Mouse (Mus musculus) retina, postnatal 1 day (tissue): ENCODE results near the gene Mier2.

Source experiments
- DNase-seq: peaks from one replicate; pipeline ENCODE4 v3.0.0-alpha.2; 2012

Mier2 gene

DNA sequence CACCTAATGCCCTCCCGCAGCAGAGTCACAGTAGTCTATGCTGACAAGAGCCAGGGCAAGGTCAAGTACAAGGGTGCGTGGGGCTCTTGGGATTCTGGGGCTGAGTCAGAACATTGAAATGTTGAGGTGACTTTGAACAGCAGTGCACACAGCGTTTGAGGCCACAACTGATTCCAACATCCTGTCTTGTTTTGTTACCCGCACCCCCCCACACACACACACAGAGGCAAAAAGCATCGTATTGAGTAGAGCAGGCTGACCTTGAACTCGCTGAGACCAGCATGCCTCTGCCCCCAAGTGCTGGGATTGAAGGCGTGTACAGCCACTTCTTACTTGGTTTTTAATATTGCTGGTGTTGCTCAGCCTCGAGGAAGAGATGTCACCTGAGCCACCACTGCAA, 19.4 kb upstream of the Mier2 start:
- no peak for DNase-seq

DNA sequence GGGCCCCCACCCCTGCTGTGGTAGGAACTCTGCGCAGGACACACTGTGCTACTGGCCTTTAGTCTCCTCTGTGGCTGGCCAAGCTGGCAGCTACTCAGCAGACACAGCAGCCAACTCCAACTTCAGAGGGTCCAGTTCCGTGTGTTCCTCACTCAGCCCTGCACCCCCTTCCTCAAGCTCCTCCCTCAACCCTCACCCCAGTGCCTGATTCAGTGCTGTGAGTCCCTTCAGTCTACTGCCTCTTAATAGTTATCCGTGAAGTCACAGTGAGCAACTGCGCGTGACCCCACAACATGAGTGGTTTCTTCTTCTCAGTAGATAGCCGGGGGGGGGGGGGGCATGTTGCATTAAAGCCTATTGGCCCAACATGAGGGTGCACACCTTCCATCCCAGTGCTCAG, 18.6 kb upstream of the Mier2 start:
- no peak for DNase-seq

DNA sequence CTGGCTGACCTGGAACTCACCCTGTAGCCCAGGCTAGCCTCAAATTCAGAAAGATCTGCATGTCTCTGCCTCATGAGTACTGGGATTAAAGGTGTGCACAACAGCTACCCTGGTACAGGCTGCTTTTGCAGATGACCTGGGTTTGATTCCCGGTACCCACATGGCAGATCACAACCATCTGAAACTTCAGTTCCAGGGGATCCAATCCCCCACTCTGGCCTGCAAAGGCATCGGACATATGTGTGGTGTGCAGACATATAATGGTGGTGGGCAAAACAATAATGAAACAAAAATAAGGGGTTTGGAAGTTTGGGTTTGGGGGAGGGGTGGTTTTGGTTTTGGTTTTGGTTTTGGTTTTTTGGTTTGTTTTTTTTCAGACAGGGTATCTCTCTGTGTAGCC, 16.3 kb upstream of the Mier2 start:
- no peak for DNase-seq

DNA sequence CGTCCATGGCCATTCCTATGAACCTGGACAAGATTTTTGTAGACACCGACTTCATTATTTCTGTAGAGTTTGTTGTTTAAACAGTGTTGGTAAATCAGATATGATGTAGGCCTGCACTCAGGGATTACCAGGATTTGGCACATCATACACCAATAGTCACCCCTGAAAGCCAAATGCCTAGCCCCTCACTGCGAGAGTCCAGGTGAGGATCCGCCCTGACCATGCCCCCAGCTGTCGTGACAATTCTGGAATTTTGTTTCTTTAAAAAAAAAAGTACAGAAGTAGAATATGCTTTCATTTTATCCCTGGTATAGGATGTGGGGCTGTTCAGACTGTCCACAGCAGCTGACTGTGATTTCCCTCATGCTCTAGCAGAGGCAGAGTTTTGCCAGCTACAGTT, 14.9 kb upstream of the Mier2 start:
- DNase-seq, result no peak

DNA sequence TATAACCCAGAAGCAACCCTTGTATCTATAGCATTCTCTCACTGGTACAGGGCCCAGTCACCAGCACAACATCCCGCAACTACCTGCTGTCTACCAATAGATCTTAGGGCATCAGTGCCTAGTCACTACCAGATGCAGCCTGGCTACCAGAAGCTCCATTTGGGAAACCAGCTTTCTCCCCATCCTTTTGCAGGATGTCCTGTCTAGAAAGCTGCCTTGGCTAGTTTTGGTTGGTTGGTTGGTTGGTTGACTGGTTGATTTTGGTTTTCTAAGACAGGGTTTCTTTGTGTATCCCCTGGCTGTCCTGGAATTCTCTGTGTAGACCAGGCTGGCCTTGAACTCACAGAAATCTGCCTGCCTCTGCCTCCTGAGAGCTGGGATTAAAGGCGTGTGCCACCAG, 4.7 kb upstream of the Mier2 start:
- no peak for DNase-seq

DNA sequence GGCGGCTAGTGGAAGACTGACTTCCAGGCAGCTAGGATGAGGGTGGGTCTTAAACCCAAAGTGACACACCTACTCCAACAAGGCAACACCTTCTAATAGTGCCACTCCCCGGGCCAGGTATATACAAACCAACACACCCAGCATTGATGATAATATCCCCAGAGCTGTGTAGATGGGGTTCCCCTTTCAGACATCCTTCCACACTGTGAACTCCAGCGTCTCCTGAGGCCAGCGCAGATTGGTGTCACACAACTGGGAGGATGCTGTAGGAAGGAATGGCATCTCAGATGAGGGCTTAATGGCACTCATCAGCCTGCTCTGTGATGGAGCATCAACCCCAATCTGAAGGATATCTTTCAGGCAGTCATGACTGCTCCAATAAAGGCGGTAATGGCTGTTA, 2.5 kb upstream of the Mier2 start:
- no peak for DNase-seq

DNA sequence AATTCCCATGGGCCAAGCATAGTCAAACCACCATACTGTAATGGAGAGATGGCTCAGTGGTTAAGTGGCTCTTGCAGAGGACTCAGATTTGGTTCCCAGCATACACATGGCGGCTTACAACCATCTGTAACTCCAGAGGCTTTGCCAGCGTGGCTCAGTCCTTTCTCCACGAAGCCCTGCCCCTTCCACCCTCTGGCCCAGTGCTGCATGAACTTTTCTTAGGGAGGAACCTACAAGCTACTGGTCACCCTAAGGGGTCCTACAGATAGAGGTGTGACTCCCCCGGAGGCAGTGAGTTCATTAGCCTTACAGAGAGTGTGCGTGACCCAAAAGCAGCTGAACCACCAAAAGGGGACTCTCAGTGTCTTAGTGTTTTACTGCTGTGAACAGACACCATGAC, 2.0 kb upstream of the Mier2 start:
- no peak for DNase-seq

DNA sequence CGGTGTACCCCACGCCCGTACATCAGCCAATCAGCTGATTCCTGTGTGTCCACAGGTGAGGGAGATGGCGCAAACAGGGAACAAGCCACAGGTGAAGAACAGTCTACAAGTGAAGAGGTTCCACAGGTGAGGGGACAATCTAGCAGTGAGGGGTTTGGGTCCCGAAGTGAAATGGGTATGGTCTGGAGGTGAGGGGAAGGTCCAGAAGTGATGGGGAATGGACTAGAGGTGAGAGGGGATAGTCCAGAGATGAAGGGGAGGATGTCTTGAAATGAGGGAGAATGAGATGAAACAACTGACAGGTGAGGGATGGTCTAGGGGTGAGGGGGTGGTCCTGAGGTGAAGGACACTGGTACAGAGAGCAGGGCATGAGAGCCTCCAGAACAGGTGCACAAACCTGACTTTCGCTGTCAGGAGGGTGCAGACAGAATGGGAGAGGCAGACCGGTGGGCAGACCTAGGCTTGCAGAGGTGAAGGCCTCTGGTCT, 282 bp upstream of the Mier2 start:
- DNase-seq, result no peak

DNA sequence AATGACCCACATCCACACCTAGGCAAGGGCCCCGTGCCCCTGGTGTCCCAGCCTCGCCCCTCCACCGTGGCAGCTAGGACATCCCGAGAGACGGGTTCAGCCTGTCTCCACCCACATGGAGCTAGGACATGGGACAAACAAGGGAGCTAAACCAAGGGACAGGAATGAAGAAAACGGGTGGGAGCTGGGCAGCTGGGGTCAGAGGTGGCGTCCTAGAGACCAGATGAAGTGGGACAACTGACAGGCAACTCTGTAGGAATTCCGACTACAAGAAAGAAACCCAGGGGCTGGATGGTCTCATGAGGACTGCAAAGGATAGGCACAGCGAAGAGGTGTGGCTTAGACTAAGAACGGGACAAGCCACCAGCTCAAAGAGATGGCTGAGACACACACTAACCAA, 1.3 kb downstream of the Mier2 start:
- no peak for DNase-seq

DNA sequence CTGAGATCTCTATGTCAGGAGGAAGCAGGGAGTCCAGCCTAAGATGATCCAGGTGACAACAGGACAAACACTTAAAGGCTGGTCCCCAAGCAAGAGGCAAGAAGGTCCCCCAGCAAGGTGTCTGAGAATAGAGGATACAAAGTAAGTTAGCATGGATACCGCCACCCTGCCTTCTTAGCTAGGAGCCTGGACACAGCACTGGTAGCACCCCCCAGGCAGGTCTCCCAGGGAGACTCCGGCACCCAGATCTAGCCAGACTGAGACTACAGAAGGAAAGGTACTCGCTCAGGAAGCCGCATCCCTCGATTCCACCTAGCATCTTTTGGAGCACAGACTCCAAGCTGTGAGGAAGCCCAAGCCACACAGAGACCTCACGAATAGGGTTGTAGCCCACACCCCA, 1.8 kb downstream of the Mier2 start:
- DNase-seq, result no peak

DNA sequence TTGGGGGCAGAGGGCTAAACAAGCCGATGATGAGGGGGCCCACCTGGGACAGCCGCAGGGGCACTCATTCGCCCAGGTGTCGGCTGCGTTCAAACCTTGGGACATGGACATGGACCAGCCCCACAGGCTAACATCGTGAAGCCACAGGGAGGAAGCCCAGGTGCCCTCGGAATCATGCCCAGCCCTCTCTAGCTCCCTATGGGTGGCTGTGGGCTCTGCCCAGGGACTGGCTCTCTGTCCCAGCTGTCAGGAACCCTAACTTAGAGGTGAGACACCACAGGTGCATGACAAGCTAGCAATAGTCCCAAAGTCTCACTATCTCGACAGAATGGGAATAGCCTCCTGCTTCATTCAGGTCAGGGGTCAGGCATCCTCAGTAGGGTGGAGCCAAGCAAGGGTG, 2.5 kb downstream of the Mier2 start:
- DNase-seq, result no peak

DNA sequence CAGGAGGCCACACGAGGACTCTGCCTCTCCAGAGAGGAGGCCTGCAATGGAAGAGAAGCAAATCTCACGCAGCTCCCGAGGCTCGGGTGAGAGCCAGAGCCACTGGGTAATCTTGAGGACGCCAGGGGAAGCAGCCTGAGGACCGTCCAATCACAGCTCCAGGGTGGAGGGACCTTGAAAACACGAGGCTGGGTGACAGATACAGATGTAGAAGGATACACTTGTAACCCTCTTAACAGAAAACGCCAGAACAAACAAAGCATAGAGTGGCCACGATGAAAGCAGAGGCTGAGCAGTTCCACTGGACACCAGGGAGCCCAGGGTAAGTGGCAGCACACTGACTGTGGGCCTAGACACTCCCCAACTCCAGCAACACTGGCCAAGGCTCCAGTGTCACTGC, 4.6 kb downstream of the Mier2 start:
- DNase-seq, result no peak

DNA sequence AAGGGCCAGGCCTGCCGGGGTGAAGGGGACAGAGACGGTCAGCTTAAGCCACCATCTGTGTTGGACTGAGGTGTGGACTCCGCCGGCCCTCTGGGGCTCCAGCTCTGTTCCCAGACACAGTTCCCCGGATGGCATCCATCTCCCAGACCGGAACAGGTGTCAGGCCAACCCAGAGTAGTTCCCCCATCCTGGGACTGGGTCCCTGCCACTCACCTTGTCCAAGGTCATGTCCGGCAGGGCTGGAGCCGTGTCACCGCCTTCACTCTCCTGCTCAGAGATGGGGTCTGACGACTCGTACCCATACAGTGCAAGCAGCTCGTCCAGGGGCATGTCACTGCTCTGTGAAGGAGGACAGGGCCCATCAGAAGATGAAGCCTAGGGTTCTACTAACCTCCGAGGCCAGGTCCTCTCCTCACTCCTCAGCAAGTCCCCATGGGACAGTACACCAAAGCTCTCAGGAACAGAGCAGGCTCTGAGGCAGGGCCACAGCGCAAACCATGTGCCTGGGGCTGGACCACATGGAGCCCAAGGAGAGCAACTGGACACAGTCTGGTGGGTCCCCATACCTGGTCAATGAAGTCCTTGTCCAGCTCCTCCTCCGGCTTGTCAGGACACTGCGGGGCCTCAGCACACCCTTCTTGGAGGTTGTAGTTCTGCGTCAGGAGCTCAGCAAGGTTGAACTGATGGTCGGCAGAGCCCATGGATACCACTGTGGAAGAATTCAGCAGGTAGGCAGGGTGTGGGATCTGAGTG, 5.9 kb downstream of the Mier2 start:
- DNase-seq, result no peak

DNA sequence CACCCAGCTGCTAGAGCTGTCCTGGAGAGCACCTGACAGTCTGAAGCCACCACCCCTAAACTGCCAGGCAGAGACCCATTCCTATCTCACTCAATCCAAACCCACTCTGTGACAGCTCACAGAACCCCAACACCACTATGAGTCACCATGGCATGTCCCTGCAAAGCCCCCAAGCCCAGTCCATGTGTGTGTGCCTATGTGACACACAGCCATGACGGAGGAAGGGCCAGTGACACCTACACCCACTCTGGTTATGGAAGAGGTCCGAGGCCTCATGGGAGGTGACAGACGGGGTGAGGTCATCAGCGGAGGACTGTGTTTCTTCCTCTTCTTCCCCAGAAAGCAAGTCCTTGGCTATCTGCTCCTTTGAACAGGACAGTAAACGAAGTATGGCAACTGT, 6.5 kb downstream of the Mier2 start:
- no peak for DNase-seq

DNA sequence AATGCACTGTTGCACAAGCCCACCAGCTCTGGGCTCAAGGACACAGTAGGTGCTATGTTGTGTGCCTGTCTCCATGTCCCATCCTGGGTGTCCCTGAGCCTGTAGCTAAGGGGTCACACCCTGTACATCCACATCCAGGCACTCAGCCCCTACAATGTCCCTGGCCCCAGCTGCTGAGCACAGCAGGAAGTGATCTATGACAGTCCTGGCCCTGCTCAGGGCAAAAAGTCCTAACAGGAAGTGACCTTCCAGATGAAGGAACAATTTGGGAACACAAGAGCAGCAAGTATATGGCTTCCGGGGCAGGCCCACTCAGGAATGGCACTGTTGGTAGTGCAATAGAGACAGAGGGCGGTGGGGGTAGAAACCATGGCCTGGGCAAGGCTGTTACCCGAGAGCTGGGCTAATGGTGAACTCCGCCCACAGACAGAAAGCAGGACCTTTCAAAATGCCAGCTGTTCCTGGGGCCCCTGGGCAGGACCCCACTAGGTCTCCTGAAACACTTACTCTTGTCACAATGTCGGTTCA, 7.8 kb downstream of the Mier2 start:
- DNase-seq, result no peak

DNA sequence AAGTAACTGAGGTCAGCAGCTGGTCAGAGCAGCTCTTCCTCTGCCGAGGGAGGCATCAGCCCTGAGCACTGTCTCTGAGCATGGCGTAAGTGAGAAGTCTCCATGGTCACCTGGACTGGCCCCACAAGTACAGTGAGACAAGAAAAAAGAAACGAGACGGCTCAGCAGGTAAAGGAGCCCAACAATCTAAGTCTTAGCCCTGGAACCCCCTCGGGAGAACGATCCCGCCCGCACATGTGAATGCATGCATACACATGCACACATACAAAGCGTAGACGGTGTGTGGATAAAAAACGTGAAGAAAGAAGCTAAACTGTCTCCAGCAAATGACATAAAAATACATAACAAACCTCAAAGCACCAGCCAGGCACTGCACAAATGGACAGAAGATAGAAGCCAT, 8.5 kb downstream of the Mier2 start:
- no peak for DNase-seq

DNA sequence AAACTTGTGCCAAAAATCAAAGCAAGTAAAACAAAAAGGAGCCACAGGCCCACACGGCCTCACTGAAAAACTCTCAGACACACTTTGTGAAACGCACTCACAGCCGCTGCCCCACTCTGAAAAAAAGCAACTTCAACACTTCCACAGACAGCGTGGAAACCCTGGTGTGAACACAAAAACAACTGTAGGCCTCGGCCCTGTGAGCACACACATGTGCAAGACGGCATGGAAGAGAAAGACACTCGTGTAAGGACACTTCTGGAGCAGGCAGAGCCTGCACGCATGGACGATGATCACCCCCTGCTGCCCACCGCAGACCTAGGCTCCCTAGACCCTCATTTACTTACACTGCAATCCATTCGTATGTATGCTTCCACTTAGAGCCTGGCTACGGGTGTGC, 9.1 kb downstream of the Mier2 start:
- no peak for DNase-seq

DNA sequence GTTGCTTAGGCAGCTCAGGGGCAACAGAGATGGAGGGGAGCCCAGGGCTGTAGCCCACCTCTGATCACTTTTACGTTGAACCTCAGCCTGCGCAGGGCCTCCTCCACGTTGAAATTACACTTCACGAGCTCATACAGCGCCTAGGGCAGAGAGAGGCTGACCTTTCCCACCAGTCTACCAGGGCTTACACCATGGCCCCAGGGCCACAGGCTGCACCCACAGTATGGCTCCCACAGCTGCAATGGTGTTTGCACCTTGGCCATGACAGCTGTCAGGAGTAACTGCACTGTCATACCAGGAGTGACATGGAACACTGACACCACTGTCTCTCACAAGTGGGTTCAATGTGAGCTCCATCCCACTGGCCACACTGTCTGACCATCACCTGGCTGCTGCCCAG, 10.4 kb downstream of the Mier2 start:
- DNase-seq, result no peak

DNA sequence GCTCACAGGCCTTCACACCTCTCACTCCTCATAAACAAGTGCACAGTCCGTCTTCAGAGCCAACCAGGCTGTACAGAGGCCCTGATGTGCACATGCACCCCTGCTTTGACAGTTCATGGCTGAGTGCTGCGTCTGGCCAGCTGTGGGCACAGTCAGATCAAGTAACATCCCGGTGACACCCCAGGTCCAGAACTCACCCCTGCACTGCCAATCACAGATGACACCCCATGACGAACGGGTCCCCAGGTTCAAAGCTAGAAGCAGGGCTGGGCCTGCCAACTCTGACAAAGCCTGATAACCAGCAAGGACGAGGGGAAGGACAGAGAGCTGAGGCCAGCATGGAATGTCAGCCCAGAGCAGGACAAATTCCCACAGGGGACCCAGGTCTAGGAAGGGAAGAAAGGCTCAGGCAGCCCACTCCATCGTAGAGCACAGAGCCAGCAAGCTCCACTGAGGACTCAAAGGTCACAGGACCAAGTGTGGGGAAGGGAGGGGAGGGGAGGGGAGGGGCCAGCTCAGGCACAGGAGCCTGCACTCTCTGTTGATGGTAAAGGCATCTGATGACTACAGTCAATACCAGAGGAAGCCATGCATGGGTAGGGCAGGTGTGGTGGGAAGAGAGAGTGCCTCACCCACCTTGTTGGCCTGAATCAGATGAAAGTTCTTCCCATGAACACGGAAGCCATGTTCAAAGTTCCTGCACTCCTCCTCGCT, 11.0 kb downstream of the Mier2 start:
- no peak for DNase-seq

DNA sequence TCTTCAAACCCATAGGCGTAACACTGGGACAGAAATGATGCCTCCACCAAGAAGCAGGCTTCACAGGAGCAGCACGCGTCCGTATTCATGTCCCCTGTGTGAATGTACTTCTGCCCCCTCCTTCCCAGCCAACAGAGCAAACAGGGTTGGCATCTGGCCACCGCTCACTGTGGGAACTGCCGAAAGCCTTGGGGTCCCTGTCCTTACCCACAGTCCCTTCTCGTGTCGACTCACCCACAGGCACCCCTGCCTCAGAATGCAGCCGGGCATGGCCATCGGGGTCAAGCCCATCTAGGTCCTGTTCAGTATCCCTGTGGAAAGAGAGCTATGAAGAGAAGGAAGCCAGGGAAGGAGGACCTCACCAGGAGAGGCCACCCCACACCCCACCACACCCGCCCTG, 12.8 kb downstream of the Mier2 start:
- DNase-seq, result no peak

DNA sequence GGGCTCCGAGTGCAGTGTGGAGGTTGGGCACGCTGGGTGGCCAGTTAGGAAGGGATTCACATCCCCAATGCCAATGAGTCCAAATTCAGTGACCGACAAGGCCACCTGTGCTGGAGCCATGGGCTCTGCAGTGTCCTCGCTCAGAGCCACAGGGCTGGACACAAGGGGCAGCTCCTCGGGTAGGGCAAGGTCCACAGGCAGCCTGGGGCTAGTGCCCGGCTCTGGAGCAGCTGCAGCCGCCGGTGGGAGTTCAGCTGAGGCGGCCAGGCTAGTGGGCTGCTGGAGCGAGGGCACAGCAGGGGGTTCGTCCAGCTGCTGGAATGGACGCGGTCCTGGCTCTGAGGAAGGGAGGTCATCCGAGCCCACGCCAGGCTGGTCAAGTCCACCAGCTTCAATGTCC, 13.5 kb downstream of the Mier2 start:
- DNase-seq, result peak; percentile 20

DNA sequence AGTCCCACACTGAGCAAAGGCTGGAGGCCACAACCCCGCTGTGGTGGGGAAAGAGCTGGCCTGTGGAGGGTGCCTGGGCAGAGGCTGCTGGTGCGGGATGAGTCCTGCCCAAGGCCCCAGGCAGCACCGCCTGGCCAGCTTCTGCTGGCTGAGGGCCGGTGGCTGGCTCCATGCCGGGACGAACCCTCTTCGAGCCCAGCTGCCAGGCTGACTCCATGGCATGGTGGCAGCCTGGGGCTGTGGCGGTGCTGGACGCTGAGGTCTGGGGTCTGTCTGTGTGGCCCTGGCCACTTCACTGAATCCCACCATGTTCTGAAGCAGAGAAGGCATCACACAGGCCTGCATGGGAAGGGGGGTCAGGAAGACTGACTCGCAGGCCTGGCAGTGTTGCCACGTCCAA, 14.3 kb downstream of the Mier2 start:
- DNase-seq, result no peak

DNA sequence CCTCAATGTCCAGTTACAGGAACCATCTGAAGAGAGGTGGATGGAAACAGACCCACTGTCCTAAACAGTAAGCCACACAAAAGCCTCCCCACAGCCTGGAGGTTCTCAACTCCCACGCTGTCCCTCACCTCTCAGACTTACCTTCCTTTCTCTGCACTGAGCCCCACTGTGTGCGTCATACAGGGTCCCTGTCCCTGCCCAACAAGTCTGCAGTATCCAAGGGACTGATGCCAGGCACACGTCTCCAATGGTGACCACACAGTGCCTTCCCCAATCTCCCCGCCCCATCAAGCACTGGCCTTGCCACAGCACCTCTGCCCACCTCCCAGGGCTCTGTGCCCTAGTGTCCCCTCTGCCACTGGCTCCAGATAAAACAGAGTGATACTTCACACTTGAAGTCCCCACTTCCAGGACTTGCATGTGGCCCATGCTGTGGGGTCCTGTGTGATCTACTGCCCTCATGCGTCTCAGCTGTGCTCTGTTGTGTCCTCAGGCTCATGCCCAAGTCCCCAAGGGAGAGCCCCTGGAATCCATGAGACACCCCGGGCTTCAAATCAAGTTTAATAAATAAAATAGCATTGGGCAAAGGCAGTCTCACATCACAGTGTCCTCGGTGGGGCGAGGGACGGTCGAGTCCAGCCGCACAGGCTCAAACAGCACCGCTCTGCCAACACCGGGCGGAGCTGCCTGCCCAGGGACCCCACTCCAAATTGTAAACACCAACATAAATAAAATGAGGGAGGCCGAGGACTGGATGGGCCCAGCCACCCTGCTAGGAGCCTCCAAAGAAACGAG, 15.1 kb downstream of the Mier2 start:
- DNase-seq, result no peak

DNA sequence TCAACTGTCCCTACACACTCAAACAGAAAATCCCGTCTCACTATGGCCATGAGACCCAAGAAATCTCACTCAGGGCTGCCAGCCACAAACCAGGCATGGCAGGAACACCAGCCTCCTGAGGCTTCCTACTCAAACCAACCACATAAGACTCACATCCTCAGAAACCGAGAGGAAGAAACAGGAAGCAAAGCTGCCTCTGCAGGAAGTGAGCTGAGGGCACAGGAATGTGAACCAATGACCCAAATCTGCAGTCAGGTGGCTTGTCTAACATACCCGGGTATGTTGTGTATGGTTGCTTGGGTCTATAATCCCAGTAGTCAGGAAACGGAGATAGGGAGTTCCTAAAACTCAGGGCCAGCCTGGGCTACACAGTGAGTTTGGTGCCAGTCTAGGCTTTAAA, 16.1 kb downstream of the Mier2 start:
- no peak for DNase-seq
